Mouse (Mus musculus) gastrocnemius, postnatal 4 days (tissue): ENCODE measurements around the gene Gpr179. TPM values are rescaled to one million over a fixed set of nuclear protein-coding genes. Genes with fewer than 3 reads are reported as not detected.

ENCODE experiments used
- DNase-seq, 2 experiments: peaks; one replicate each; pipeline ENCODE4 v3.0.0; 2021 to 2022; ENCODE audit warnings: low spot score in 2 of 2, mixed read lengths in 2 of 2
- long read RNA-seq, 2 experiments: library from polyadenylated mRNA; stranded (forward); transcript quantifications; one replicate each; pipeline ENCODE4 v2.0.0; 2021
- total RNA-seq, 2 experiments: library from RNA; stranded (reverse); gene quantifications; 2 replicates each; pipeline ENCODE4 v1.2.3; 2021

The Gpr179 gene
- under 1 TPM; 0.22 to 0.29 TPM for total RNA-seq
- long read RNA-seq, experiment 1: 0 reads
- long read RNA-seq, experiment 2: 0 reads

DNA sequence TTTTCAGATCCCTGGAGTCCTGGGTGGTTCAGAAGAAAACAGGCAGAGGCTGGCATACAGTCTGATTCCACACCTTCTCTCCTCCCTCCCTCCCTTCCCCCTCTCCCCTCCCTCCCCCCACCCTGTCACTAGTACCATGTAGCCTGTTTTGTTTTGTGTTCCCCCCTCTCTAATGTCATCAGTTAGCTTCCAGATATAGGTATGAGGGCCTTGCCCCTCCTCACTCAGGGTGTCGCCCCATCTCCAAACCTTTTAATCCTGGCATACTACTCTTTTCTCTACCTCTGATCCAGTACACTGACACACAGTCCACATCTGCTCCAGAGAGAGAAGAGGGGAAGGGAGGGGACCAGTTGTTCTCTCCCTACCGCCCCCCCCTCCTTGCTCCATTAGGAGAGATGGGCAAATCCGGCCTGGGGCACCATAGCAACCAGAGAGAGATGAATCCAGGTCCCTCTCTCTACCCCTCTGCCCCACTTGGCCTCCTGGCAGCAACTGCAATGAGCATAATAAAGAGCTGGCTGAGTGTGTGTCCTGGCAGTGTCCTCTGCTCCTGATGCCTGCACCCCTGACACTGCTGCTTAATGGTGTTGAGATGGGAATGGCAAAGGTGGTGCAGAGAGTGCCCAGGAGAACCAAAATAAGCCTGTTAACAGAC lies at the start of gene Gpr179:
TSS of gene Gpr179 (minus strand) at position 51 of the 658 bp plus-strand sequence.
- no peak for DNase-seq

DNA sequence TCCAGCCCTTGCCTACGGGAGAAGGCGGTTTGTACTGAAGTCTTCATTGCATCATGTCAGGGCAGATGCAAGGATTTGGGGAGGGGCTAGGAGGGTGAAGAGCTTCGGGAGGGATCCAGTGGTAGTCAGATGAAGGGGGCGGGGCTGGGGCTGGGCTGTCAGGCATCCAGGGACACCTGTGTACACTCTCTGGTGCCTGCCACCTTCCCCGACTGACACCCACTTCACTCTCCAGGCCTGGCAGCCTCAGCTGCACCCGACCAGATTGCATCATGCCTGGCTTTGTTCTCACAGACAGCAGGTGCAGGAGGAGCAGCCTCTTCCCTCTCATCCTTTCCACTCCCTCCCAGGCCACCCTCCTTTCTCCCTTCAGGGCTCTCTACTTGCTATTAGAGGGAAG lies 49.2 kb upstream of the Gpr179 start:
- DNase-seq: no peak

DNA sequence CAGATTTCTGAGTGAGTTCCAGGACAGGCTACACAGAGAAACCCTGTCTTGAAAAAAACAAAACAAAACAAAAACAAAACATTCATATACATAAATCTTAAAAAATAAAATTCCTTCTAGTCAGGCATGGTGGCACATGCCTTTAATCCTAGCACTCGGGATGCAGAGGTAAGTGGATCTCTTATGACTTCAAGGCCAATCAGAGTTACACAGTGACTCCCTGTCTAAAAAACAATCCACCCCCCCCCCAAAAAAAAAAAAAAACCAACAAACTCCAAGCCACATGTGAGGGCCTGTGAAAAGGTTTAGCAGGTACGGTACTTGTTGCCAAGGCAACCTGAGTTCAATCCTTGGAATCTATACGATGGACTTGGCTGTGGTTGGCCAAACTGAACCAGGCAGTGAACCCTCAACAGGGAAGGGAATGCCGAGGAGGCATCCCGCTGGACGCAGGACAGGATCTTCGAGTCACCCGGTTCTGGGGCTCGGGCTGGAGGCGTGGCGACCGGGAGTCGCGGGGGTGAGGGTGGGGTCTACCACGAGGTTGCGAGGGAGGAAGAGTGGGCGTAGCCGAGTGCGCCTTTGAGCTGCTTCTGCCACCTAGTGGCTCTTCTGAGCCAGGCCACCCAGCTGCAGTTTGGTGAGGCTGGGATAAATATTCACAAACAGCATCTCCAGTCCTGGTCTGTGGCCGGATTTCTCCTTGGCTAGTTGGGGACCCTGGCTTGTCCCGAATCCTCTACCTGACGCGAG lies 48.3 kb upstream of the Gpr179 start:
- DNase-seq: peak; percentile 72 to 82

DNA sequence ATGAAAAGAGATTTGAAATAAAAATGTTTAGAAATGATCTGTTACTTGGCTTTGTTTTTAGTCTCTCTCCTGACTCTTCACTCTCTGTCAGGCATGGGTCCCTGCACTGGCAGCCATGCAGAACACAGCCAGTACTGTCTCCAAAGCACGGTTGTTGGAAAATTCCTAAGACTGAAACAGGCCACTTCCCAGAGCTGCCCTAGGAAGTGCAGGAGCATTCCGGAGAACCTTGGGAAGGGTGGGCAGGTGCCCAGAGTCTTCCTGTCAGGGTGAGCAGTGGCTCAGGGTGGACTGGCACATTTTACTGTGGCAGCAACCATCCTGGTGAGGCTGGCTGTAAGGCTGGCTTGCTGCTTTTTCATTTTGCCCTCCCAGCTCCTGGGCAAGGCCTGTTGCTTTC lies 46.6 kb upstream of the Gpr179 start:
- no peak for DNase-seq

DNA sequence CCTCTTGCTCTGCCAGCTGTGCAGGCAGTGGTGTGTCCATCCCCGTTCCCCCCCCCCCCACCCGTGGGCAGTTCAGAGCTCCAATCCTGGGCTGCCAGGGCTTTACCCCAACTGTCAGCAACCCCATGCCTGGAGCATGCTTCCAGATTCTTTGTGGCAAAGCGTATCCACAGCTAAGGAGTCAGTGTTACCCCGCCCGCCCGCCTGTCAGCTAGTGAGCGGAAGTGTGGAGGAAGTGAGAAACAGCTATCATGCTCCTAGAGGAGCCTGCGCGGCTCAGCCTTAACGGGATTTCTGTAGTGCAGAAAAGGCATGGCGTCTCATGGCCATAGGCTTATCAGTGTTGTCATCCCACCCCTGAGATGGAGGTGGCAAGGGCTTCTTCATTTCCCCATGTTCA lies 42.3 kb upstream of the Gpr179 start:
- DNase-seq: no peak

DNA sequence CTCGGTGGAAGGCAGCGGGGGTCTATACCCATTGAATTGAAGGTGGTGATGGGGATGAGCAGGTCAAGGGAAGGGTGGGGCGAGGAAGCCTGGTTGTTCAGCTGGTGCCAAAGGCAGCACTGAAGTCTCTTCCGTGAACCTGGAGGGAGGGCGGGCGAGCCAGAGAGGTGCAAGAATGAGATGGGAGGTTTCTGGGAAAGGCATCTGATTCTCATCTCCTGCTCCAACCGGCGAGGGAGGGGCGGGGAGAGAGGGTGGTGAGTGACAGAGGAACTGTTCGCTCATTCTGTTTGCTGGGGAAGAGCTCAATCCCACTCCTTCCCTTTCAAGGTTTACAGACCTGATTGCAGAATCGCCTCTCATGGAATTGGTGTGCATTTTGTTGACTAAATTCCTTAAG lies 41.8 kb upstream of the Gpr179 start:
- DNase-seq: no peak

DNA sequence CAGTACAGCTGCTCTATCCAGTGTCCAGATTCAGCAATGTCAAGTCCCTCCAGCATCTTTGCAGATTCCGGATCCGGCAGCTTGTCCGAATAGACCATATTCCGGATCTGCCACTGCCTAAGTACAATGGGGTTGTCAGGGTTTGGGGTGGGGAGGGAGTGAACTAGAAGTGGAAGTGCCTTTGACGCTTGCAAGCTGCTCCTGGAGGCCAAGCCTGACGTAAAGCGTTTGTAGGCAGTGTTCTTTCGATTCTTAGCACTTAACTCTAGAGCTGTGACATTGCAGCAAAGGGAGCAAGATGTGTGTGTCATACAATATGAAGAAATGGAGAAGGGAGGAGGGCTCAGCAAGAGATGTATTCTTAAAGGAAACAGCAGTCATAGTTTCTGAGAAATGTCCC lies 37.2 kb upstream of the Gpr179 start:
- no peak for DNase-seq

DNA sequence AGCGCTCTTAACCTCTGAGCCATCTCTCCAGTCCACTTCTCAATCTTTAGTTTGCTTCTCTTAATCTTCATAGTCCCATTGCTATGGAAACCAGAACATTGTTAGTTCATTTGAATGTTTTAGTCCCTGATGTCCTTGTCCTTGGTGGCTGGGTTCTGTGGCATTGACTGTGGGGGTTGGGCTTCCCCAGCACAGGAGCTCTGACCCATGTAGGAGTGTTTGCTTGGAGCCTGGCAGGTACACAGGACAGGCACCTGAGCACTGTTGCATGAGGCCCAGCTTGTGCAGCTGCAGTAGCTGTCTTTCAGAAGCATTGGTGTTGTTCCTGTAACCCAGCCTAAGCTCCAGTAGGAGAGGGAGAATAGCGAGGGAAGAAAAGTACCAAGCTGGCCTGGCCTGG lies 35.9 kb upstream of the Gpr179 start:
- DNase-seq: no peak

DNA sequence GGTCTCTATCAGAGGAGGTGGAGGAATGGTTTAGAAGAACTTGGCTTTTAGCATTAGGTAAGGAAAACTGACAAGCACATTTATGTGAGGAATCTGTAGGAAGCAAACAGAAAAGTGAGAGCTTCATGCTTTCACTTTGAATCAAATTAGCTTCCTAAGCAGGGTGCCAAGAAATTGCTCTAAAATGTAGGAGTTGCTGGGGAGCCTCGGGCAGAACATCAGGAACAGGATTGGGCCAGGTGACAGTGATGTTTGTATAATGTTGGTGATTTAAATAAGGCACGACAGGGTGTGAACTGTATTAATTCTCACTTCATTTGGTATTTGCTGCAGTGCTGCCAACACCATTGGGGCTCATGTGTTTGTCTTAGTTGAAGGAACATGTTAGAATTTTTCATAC lies 31.9 kb upstream of the Gpr179 start:
- DNase-seq: no peak

DNA sequence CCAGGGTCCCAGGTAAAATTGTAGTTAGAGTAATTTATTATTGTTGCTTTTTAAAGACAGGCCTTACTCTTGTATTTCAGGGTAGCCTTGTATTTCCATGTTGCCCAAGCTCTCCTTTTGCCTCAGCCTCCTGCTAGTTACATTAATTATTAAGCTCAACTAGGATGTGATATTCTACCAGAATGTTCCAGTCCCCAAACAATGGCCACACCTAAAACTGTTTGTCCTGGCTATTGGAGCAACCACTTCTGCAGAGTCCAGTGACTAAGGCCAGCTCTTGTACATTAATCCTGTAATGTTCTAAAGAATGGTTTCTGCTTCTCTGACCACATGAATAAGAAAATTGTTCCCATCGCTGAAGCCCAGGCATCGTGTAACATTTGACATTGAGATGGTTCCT lies 31.1 kb upstream of the Gpr179 start:
- DNase-seq: no peak

DNA sequence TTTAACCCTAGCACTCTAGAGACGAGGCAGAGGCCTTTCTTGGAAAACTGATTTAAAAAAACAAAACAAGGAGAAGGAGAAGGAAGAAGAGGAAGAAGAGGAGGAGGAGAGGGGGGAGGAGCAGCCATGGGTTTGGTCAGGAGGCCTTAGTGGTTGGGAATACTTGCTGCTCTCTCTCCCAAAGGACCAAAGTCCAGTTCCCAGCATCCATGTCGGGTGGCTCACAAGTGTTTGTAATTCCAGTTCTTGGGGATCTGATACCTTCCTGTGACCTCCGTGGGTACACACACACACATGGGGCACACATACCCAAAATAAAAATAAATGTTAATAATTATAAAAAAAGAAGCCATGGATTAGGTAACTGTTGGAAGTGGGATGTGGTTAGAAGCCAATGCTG lies 28.2 kb upstream of the Gpr179 start:
- DNase-seq: no peak

DNA sequence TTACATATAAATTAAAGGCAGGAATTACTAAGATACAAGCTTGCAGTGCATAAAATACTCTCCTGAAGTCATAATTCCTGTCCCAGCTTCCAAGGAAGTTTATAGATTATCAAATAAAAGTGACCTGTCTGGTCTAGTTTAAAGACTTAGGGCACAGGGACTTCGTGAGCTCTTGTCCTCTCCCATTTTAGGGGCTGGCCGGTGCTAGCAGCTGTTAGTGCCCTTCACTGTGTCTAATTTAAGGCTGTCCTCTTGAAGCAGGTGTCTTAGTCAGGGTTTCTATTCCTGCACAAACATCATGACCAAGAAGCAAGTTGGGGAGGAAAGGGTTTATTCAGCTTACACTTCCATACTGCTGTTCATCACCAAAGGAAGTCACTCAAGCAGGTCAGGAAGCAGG lies 21.5 kb upstream of the Gpr179 start:
- DNase-seq: no peak

DNA sequence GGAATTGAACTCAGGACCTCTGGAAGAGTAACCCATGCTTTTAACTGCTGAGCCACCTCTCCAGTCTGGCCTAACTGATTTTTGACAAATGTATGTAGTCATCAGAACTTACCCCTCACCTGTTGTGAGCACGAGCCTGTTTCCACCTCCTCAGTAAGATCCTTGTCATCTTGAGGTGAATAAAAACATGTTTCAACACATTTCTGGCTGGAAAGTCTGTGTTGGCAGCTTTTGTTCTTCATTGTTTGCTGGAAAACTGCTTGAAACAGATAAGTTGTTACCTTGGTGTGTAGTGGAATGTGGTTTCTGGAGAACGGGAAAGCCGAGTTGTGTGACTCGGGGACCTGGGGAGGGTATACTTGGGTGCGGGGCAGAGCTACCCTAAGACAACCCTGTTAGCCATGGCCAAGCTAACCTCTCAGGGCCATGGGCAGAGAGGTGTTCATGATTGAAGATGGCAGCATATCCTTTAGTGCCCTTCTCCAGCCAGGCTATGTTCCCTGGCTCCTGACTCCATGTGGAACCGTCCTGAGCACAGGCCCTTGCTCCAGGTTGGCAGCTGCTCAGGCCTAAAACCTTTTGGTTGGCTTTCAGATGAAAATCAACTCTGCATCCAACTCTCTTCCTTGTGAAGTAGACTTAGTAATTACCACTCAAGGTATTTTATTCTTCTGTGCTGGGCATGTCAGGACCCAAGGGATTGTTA lies 20.4 kb upstream of the Gpr179 start:
- DNase-seq: no peak

DNA sequence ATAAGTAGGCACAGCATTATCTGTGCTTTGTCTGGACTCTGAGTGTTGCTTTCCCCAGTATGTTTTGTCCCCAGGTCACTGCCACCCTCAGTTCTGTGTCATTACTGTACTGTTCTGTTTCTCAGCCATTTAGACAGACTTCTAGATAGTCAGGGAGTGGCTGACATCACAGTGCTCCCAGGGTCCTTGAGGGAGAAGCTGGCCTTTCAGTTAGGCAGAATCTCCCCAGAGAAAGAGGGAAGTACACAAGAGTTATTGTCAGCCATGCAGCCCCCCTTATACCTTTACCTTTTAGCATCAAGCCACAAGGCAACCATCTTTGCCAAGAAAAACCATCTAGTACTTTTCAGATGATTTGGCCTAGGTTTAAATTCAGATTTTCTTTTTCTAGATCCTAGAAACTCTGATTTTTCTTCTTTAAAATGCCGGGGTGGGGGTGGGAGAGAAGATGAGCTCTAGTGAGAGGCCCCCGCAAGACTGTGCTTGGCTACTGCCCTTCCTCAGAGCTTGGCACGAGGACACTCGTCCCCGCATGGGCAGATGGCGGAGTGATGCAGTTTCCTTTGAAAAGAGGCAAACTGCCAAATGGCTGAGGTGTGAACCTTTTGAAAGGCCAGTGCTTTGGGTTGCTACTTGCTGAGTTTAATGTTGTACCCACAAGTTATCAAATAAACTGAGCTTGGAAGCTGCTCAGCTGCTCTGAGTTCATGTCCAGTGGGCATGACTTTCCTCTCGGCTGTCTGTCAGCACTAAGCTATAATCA lies 18.6 kb upstream of the Gpr179 start:
- DNase-seq: no peak

DNA sequence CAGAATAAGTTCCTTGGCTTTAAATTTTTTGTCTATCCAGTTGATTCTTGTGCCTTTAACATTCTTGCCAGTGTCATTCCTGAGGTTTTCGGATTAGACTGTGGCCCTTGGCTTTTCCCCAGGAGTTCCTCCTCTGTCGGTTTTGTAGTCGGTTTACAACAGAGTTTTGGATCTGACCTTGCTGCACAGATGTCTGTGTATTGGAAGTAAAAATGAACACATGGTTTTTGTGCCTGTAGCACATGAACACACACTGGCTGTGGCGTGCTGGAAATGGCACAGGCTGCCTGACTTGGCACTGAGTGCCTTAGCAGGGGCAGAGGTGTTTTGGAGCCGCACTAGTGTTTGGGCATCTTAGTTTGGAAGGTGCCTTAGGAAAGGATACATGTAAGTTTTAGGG lies 16.6 kb upstream of the Gpr179 start:
- DNase-seq: no peak

DNA sequence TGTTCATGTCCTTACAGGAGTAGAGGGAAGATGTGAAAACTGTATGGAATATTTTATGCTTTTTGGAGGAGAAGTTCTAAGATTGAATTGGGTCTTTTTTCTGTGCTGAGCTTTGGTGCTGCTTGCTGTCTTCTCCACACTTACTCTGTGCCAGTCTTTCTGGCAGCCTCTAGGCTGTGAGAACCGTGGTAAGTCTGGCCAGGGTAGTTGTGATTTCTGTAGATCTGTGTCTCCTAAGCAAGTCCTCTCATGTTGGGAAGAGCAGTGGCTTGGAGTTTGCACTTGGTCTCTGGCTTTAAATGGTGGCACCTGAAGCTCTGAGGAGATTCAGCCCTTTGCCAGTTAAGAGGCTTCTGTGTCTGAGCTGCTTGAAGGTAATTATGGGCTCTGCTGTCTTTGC lies 13.7 kb upstream of the Gpr179 start:
- no peak for DNase-seq

DNA sequence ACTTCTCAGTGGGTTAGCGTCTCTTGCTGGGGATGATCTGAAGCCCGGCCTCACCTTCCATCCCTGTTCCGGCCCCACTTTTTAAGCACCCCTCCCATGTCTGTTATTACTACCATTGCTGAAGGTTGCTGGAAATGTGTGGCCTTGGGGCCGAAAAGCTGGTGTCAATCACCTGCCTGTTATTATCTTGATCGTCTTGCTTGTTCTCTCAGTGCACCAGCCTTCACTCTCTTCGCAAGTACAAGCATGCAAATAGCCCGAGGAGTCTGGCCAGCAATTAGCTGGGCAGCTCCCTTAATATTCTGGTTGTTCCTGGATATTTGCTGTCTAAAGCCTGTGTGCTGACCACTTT lies 11.7 kb upstream of the Gpr179 start:
- peak in 1 of 2 experiments; percentile 12 for DNase-seq

DNA sequence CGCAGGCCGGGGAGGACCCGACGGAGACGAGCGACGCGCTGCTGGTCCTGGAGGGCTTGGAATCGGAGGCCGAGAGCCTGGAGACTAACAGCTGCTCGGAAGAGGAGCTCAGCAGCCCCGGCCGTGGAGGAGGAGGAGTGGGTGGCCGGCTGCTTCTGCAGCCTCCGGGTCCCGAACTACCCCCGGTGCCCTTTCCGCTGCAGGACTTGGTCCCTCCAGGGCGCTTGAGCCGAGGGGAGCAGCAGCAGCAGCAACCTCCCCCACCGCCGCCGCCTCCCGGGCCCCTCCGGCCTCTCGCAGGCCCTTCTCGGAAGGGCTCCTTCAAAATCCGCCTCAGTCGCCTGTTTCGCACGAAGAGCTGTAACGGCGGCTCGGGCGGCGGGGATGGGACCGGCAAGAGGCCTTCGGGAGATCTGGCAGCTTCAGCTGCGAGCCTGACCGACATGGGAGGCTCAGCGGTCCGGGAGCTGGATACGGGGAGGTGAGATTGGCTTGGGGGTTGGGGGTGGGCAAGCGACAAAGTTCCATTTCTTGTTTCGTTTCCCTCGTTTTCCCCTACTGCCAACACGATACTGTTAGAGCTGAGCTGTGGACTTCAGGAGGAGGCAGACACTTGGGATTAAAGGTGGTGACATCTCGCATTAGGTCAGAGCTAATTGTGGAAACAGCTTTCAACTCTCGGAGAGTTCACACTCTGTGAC lies 11.2 kb upstream of the Gpr179 start:
- DNase-seq: peak; percentile 35 to 63

DNA sequence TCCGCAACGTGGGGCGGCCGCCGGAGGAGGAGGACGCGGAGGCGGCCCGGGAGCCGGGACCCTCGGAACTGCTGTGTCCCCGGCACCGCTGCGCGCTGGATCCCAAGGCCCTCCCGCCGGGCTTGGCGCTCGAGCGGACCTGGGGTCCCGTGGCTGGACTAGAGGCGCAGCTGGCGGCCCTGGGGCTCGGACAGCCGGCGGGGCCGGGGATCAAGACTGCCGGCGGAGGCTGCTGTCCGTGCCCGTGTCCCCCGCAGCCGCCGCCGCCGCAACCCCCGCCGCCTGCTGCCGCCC lies 10.7 kb upstream of the Gpr179 start:
- peak in 1 of 2 experiments; percentile 37 for DNase-seq

DNA sequence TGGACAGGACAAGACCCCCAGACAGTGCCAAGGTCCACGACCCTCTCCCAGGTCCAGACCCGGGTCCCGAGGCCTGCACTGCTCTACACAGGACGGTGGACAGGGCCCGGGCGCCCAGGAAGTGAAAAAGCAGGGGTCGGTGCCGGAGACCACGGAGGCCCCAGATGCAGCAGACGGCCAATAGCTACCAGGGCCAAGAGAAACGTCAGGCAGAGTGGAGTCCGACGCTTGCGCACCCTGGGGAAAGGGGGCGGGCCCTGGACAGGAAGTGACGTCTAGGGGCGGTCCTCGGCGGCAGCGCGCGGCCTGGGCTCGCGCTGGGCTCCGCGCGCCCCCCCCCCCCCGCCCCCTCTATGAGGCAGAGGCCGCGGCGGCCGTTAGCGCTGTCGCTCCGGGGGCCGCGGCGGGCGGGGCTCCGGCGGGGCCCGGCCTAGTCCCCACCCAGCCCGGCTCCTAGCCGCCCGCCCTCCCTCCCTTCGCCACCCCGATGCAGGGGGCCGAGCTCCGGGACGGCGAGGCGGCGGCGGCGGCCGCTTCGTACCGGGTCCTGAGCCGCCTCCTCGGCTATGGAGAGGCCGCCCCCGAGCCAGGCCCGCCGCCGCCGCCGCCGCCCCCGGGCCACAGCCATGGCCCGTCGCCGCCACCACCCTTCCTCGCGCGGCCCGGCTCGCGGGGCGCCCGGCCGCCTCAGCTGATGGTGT lies 10.2 kb upstream of the Gpr179 start, which contains the start of gene Socs7:
TSS of gene Socs7 (plus strand) at position 604 of the 701 bp plus-strand sequence.
- peak; percentile 94 to 96 for DNase-seq
